9 mouse cellular contexts compared by ENCODE assay signal in the genomic region with DNA sequence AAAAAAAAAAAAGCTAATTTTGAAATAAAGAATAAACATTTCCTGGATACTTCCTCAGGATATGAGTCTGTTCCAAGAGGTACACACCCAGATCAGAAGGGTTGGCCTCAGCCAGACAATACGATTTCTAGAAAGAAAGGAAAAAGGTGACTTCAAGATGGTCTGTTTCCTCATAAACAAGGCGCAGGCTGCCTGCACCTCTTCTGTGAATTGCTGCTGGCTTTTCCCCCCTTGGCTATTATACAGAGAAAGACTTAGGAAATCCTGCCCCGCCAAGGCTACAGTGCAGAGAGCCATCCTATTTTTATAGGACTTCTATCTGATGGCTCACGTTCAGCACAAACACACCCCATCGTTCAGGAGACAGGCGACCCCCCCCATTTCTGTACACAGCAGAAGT.
A peak's percentile ranks its signal among the peaks of the same experiment; 100 is the strongest.
DNase-seq lines count a peak whose midpoint lies in the region; ATAC-seq and TF ChIP-seq lines count a peak whose summit lies in the region.
"Had no signal": no experiment of that assay in that cellular context is flagged by ENCODE, and none has a peak within 500 bp of the region (broad histone marks: within the 10 kb centered on the region; RNA-seq: fewer than 3 reads in every experiment).

No protein-coding gene starts in this region.

- no peak for ATAC-seq in lung, postnatal 0 days
- peak; percentile 64; the same call in 1 of the 2 replicates for ATAC-seq in heart, embryonic 15.5 days (replicated peaks; ENCODE audit: insufficient number of reproducible peaks, insufficient read depth, low FRiP score, low read depth)
- ATAC-seq in kidney, embryonic 15.5 days (replicated peaks; ENCODE audit: low FRiP score) = no peak
- no peak for ATAC-seq in stomach, postnatal 0 days (ENCODE audit: low FRiP score, low TSS enrichment)

- H3K4me3 ChIP-seq in lung, postnatal 0 days (ENCODE audit: low read depth, low read length) = no peak overlapping the region
- peak overlapping the region; percentile 4; the same call in 1 of the 2 replicates for H3K4me3 ChIP-seq in heart, embryonic 15.5 days
- H3K4me3 ChIP-seq in kidney, embryonic 15.5 days (replicated peaks) = no peak overlapping the region
- H3K4me3 ChIP-seq in stomach, postnatal 0 days (ENCODE audit: low read depth, low read length) = no peak overlapping the region

- no peaks in the 10 kb centered on the region for H3K36me3 ChIP-seq in lung, postnatal 0 days (ENCODE audit: insufficient read depth, low read length)
- H3K36me3 ChIP-seq in heart, embryonic 15.5 days = no peaks in the 10 kb centered on the region
- H3K36me3 ChIP-seq in kidney, embryonic 15.5 days = no peaks in the 10 kb centered on the region
- H3K36me3 ChIP-seq in stomach, postnatal 0 days (ENCODE audit: control insufficient read depth, insufficient read depth, low read length) = no peaks in the 10 kb centered on the region

- H3K27me3 ChIP-seq in lung, postnatal 0 days (replicated peaks; ENCODE audit: insufficient read depth, low read length) = no peaks in the 10 kb centered on the region
- H3K27me3 ChIP-seq in heart, embryonic 15.5 days = peaks cover 22% of the 10 kb centered on the region; the same call in 1 of the 2 replicates
- H3K27me3 ChIP-seq in kidney, embryonic 15.5 days = peaks cover 43% of the 10 kb centered on the region
- H3K27me3 ChIP-seq in stomach, postnatal 0 days (ENCODE audit: control insufficient read depth, insufficient read depth, low read length) = no peaks in the 10 kb centered on the region

- H3K4me2 ChIP-seq in lung, postnatal 0 days (replicated peaks; ENCODE audit: low read depth, low read length) = no peak overlapping the region
- H3K4me2 ChIP-seq in heart, embryonic 15.5 days = peak overlapping the region; percentile 45
- peak overlapping the region; percentile 32 for H3K4me2 ChIP-seq in kidney, embryonic 15.5 days
- peak overlapping the region; percentile 23 for H3K4me2 ChIP-seq in stomach, postnatal 0 days (replicated peaks; ENCODE audit: low read depth)
- H3K4me2 ChIP-seq: liver, embryonic 11.5 days had no signal

- no peak overlapping the region for H3K27ac ChIP-seq in lung, postnatal 0 days (ENCODE audit: low read length)
- H3K27ac ChIP-seq in heart, embryonic 15.5 days = peak overlapping the region; percentile 38
- H3K27ac ChIP-seq in kidney, embryonic 15.5 days = no peak overlapping the region
- H3K27ac ChIP-seq in stomach, postnatal 0 days (replicated peaks) = no peak overlapping the region

- no peak for DNase-seq in lung, postnatal 0 days (ENCODE audit: low spot score)
- DNase-seq in lung, adult 18-20 months = no peak
- no peak for DNase-seq in stomach, postnatal 0 days (ENCODE audit: low spot score)
- no peak for DNase-seq in spleen, postnatal 10 days (ENCODE audit: low spot score in 2 of 2)
- DNase-seq in urinary bladder, adult 2 months (ENCODE audit: low spot score) = no peak
- DNase-seq: thymus, postnatal 36 days had no signal

- 0 out of 2 replicates have a peak, but pooled peaks have one; percentile 14 for TF ChIP-seq EP300 in lung, postnatal 0 days (IDR thresholded peaks at IDR 0.05)
- no peak for TF ChIP-seq EP300 in stomach, postnatal 0 days (optimal IDR thresholded peaks at IDR 0.05)

- H3K4me1 ChIP-seq in lung, postnatal 0 days (ENCODE audit: insufficient read depth, low read depth, low read length) = no peaks in the 10 kb centered on the region
- peaks cover 15% of the 10 kb centered on the region for H3K4me1 ChIP-seq in heart, embryonic 15.5 days (replicated peaks)
- H3K4me1 ChIP-seq in kidney, embryonic 15.5 days = peaks cover 14% of the 10 kb centered on the region
- H3K4me1 ChIP-seq in stomach, postnatal 0 days (replicated peaks; ENCODE audit: control insufficient read depth, insufficient read depth) = no peaks in the 10 kb centered on the region

- H3K9me3 ChIP-seq in lung, postnatal 0 days (ENCODE audit: low read length) = no peaks in the 10 kb centered on the region
- H3K9me3 ChIP-seq in heart, embryonic 15.5 days (replicated peaks) = no peaks in the 10 kb centered on the region
- no peaks in the 10 kb centered on the region for H3K9me3 ChIP-seq in kidney, embryonic 15.5 days (replicated peaks)
- H3K9me3 ChIP-seq in stomach, postnatal 0 days (ENCODE audit: control insufficient read depth, low read length) = no peaks in the 10 kb centered on the region

- H3K9ac ChIP-seq in lung, postnatal 0 days (replicated peaks; ENCODE audit: low read depth) = no peak overlapping the region
- no peak overlapping the region for H3K9ac ChIP-seq in heart, embryonic 15.5 days
- H3K9ac ChIP-seq in kidney, embryonic 15.5 days = no peak overlapping the region
- H3K9ac ChIP-seq in stomach, postnatal 0 days (ENCODE audit: low read length) = no peak overlapping the region

- WGBS in lung, postnatal 0 days = 13% methylated on average over 6 of the region's 6 CpGs
- 19% methylated on average over 6 of the region's 6 CpGs for WGBS in heart, embryonic 15.5 days
- WGBS in kidney, embryonic 15.5 days = 30% methylated on average over 6 of the region's 6 CpGs
- WGBS in stomach, postnatal 0 days = 29% methylated on average over 6 of the region's 6 CpGs

- no peak for TF ChIP-seq CTCF in lung, postnatal 0 days (IDR thresholded peaks at IDR 0.05)
- TF ChIP-seq CTCF in stomach, postnatal 0 days (IDR thresholded peaks at IDR 0.05; ENCODE audit: low read depth) = no peak
